Mouse (Mus musculus) testis, postnatal 10 days (tissue): ENCODE measurements around the gene Actg2.
A peak's percentile ranks its signal among the peaks of the same experiment; 100 is the strongest.

Source experiments
- DNase-seq: peaks from one replicate; pipeline ENCODE4 v3.0.0; 2021; ENCODE audit warnings: low spot score

Gene Actg2

GRCm38 (mm10) chr6:83536028-83536794, at the start of gene Actg2:
Gene Actg2, minus strand, starts transcription at chr6:83536265.
- DNase-seq = no peak

- peak; percentile 20 for DNase-seq
Measured at GRCm38 (mm10) chr6:83585328-83585727, 49.3 kb upstream of the Actg2 start.

GRCm38 (mm10) chr6:83583591-83583990, 47.5 kb upstream of the Actg2 start:
- DNase-seq = no peak

- no peak for DNase-seq
Measured at GRCm38 (mm10) chr6:83582938-83583270, 46.8 kb upstream of the Actg2 start.

GRCm38 (mm10) chr6:83582135-83582937, 46.3 kb upstream of the Actg2 start:
- no peak for DNase-seq

GRCm38 (mm10) chr6:83577534-83577933, 41.5 kb upstream of the Actg2 start:
- DNase-seq = no peak

- no peak for DNase-seq
Measured at GRCm38 (mm10) chr6:83575609-83576008, 39.5 kb upstream of the Actg2 start.

- DNase-seq = peak; percentile 56
Measured at GRCm38 (mm10) chr6:83572671-83573070, 36.6 kb upstream of the Actg2 start, which contains the start of gene Stambp. Gene Stambp, minus strand, starts transcription at chr6:83572729.

GRCm38 (mm10) chr6:83571840-83572667, 36.0 kb upstream of the Actg2 start:
- peak; percentile 92 for DNase-seq

- DNase-seq = no peak
Measured at GRCm38 (mm10) chr6:83568901-83569862, 33.1 kb upstream of the Actg2 start.

GRCm38 (mm10) chr6:83555972-83556371, 19.9 kb upstream of the Actg2 start:
- DNase-seq = no peak

GRCm38 (mm10) chr6:83548346-83548745, 12.3 kb upstream of the Actg2 start:
- DNase-seq = no peak

GRCm38 (mm10) chr6:83545778-83546177, 9.7 kb upstream of the Actg2 start:
- DNase-seq = no peak

GRCm38 (mm10) chr6:83541756-83542456, 5.8 kb upstream of the Actg2 start:
- DNase-seq = peak; percentile 76

GRCm38 (mm10) chr6:83540017-83540416, 4.0 kb upstream of the Actg2 start:
- no peak for DNase-seq

GRCm38 (mm10) chr6:83536795-83537059, 662 bp upstream of the Actg2 start:
- DNase-seq = no peak

GRCm38 (mm10) chr6:83532608-83533007, 3.5 kb downstream of the Actg2 start:
- no peak for DNase-seq

GRCm38 (mm10) chr6:83523194-83523593, 12.9 kb downstream of the Actg2 start:
- DNase-seq = no peak

GRCm38 (mm10) chr6:83521784-83522183, 14.3 kb downstream of the Actg2 start:
- DNase-seq = no peak

- DNase-seq = no peak
Measured at GRCm38 (mm10) chr6:83518637-83519036, 17.4 kb downstream of the Actg2 start.

- no peak for DNase-seq
Measured at GRCm38 (mm10) chr6:83515172-83515571, 20.9 kb downstream of the Actg2 start.
